Mouse (Mus musculus) cortical plate, adult 2 months (tissue): ENCODE measurements at regions not wholly inside any gene's neighbourhood (a gene's known extent, or its start where the extent isn't known, plus 50 kb on each side); places are given as distances from the start of the nearest gene placed in this dataset.

Experiments
- H3K27ac ChIP-seq: fragments of 200-500 bp; 2 replicates; pipeline ENCODE4 v1.5.1; 2012; ENCODE audit warnings: low read length, control low read depth, inconsistent platforms; ENCODE audit not compliant: insufficient read depth
- H3K4me1 ChIP-seq: fragments of 200-500 bp; 2 replicates; pipeline ENCODE4 v1.6.1; 2011; ENCODE audit warnings: low read length; ENCODE audit not compliant: control insufficient read depth, insufficient read depth
- H3K4me3 ChIP-seq: fragments of 200-500 bp; 2 replicates; pipeline ENCODE4 v1.5.1; 2011; ENCODE audit warnings: mild to moderate bottlenecking, low read length, control low read depth; ENCODE audit not compliant: insufficient read depth
- CTCF ChIP-seq: fragments of 200-500 bp; IDR thresholded peaks from 2 replicates; pipeline ENCODE4 v1.5.1; 2011; ENCODE audit warnings: mild to moderate bottlenecking, control low read depth, low read length; ENCODE audit not compliant: insufficient read depth; ENCODE audit errors: extremely low read depth
- POLR2A ChIP-seq: fragments of 200-500 bp; IDR thresholded peaks from 2 replicates; pipeline ENCODE4 v1.6.1; 2011; ENCODE audit warnings: mild to moderate bottlenecking, low read length, control low read depth; ENCODE audit not compliant: insufficient read depth; ENCODE audit errors: extremely low read depth

DNA sequence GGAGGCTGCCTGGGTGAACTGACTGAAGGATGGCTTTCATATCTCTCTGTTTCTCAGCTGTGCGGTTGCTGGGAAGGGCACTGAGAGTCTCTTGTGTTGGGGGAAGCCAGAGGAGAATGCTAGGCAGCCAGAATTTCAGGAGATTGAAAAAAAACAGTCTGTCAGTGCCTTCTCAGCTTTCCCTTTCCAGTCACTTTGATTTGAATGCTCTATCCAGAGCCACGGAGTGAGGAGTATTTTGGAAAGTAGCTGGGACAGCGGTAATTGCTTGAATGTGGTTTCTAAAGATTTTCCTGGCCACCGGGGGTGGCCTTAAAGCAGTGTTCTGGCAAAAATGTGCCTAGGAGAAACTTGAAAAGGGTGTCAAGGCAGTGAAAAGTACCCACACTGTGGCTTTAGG, 142.4 kb downstream of the Enc1 start:
- Histone ChIP-seq H3K4me1 (peaks cover 4% of the 10 kb centered on the region; the same call in 1 of the 2 replicates), H3K4me3 (no peak overlapping the region), H3K27ac (no peak overlapping the region)
- TF ChIP-seq POLR2A (no peak), CTCF (no peak)

DNA sequence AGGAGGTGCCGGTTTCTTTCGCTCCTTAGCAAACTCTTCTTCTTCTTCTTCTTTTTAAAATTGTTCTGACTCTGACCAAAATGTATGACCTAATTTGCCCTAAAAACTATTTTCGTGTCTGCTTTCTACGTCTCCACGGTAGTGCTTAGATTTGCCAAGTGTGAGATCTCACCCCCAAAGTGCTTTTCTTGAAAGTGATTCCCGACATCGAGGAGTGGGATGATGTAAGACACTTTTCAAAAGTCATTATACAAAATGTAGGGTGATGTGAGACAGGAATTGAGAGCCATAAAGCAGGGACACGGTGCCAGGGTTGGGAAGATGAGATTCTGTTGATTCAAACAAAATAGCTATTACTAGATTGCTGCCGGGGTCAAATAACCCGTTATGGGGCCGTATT, 139.5 kb downstream of the Enc1 start:
- Histone ChIP-seq H3K27ac (no peak overlapping the region), H3K4me3 (no peak overlapping the region), H3K4me1 (peaks cover 2% of the 10 kb centered on the region; the same call in 1 of the 2 replicates)
- no peak for TF ChIP-seq POLR2A
- no peak for TF ChIP-seq CTCF

DNA sequence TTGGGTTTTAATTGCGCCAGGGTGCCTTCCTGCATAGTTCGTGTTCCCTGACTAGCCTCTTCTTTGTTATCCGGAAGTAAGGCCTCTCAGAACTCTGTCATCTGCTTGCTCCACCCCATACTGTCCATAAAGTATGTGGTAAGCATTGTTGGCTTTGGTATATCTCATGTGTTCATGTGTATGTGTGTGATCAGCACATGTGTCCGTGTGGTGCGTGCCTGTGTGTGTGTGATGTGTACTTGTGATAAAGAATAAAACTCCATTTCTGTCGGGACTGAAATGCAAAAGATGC, 135.3 kb downstream of the Enc1 start:
- H3K4me1 ChIP-seq, result no peaks in the 10 kb centered on the region; the same call in 1 of the 2 replicates
- H3K4me3 ChIP-seq, result no peak overlapping the region
- no peak overlapping the region for H3K27ac ChIP-seq
- TF ChIP-seq POLR2A (no peak), CTCF (no peak)

DNA sequence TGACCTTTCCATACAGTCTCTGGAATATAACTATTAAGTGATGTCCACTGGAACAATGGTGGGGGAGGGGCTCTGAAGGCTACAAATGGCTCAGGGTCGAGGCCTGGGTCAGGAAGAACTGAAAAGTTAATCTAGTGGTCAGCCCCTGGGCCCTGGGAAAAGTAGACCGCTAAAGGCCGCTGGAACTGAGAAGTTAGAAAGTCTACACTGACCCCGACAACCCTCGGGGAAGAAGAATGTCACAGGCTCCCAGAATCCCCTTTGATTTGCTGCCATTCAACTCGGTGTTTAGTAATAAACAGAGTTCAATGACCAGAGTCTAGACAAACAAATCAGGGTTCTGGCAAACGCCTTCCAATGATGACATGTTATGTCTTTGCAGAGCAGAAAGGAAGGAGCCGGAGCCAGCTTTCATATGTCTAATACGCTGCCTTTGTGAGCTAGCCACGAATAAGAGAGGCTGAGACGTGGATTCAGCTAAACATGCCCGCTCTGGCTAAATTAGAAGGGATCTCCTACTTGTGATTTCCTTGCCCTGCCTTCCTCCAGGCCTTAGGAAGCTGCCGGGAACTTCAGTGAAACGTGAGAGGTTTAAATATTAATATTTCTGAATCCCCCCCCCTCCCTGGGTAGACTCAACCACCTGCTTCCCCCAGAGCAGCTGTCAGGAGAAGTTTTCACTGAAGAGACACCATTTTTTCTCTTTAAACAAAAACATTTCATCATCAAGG, 134.8 kb downstream of the Enc1 start:
- Histone ChIP-seq H3K4me1 (no peaks in the 10 kb centered on the region; the same call in 1 of the 2 replicates), H3K4me3 (no peak overlapping the region), H3K27ac (no peak overlapping the region)
- TF ChIP-seq POLR2A (no peak), CTCF (no peak)

DNA sequence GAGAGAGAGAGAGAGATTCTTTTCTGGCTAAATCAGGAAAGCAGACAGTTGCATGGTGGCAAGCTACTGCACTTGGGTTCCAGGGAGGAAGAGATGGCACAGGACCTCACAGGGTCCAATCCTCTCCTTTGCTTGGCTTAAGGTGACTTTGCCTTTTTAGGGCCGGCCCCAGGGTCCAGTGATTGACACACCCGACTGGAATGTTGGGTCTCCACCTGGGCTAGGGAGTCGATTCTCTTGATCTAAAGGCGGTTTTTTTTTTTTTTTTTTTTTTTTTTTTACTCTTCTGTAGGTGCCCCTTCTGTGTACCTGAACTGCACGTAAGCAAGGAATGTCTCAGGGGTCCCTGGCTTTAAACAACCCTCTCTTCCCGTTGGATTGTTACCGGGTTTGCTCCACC, 131.4 kb downstream of the Enc1 start:
- no peaks in the 10 kb centered on the region for H3K4me1 ChIP-seq
- no peak overlapping the region for H3K27ac ChIP-seq
- no peak overlapping the region for H3K4me3 ChIP-seq
- TF ChIP-seq CTCF (no peak), POLR2A (no peak)

- Histone ChIP-seq H3K4me3 (no peak overlapping the region), H3K4me1 (no peaks in the 10 kb centered on the region), H3K27ac (no peak overlapping the region)
- TF ChIP-seq POLR2A (no peak), CTCF (no peak)
Measured at GRCm38 (mm10) chr13:97371200-97371599, 130.3 kb downstream of the Enc1 start.

DNA sequence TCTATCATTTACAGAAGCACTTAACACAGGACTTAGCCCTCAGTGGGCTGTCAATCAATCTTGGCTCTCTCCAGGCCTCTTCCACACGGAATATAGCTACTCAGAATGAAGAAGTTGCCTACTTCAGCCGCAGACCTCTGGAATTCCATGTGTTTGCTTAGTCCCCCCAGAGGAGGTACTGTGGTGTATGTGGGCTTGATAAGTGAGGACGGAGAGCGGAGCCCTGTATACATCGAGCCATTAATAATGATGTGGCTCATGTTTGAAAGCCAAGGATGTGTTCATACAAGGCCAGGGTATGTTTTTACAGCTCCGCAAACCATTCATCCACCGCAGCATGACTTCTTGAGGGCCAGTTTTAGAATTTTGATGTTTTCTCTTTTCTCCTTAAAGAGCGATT, 125.8 kb downstream of the Enc1 start:
- no peak for TF ChIP-seq POLR2A
- no peak for TF ChIP-seq CTCF
- H3K27ac ChIP-seq, result no peak overlapping the region
- H3K4me3 ChIP-seq, result no peak overlapping the region
- H3K4me1 ChIP-seq, result no peaks in the 10 kb centered on the region

GRCm38 (mm10) chr13:97365557-97366244, 124.8 kb downstream of the Enc1 start:
- Histone ChIP-seq H3K27ac (no peak overlapping the region), H3K4me3 (no peak overlapping the region), H3K4me1 (no peaks in the 10 kb centered on the region)
- no peak for TF ChIP-seq POLR2A
- TF ChIP-seq CTCF, result no peak

- TF ChIP-seq POLR2A, result no peak
- no peak for TF ChIP-seq CTCF
Measured at GRCm38 (mm10) chr13:97365004-97365403, 124.1 kb downstream of the Enc1 start.

GRCm38 (mm10) chr13:97363765-97364164, 122.9 kb downstream of the Enc1 start:
- no peaks in the 10 kb centered on the region for H3K4me1 ChIP-seq

More at GRCm38 (mm10) chr13:97365004-97365403, 124.1 kb downstream of the Enc1 start:
- Histone ChIP-seq H3K4me1 (no peaks in the 10 kb centered on the region), H3K4me3 (no peak overlapping the region), H3K27ac (no peak overlapping the region)

More at GRCm38 (mm10) chr13:97363765-97364164, 122.9 kb downstream of the Enc1 start:
- no peak for TF ChIP-seq CTCF
- TF ChIP-seq POLR2A, result no peak
- Histone ChIP-seq H3K27ac (no peak overlapping the region), H3K4me3 (no peak overlapping the region)
